Mouse (Mus musculus) urinary bladder, adult 2 months (tissue): ENCODE data around the gene Fbxo30. TPM values are rescaled to one million over a fixed set of nuclear protein-coding genes. Genes with fewer than 3 reads are reported as not detected.
A peak's percentile ranks its signal among the peaks of the same experiment; 100 is the strongest.
"Not testable (repeated sequence)": the region's sequence is repeated elsewhere in the genome, so short reads cannot be mapped to it uniquely, and the experiment has no call there.

ENCODE experiments used
- DNase-seq: peaks from one replicate; pipeline ENCODE4 v3.0.0; 2022; ENCODE audit warnings: low spot score
- polyA plus RNA-seq: library from polyadenylated mRNA; depleted of rRNA; stranded (reverse); fragments of >200 nt; gene quantifications from 2 replicates; pipeline ENCODE4 v1.2.3, GENCODE M21; 2012; rRNA removed

Fbxo30 gene
- polyA plus RNA-seq = 24.7 and 33.3 TPM in 2 replicates

DNA sequence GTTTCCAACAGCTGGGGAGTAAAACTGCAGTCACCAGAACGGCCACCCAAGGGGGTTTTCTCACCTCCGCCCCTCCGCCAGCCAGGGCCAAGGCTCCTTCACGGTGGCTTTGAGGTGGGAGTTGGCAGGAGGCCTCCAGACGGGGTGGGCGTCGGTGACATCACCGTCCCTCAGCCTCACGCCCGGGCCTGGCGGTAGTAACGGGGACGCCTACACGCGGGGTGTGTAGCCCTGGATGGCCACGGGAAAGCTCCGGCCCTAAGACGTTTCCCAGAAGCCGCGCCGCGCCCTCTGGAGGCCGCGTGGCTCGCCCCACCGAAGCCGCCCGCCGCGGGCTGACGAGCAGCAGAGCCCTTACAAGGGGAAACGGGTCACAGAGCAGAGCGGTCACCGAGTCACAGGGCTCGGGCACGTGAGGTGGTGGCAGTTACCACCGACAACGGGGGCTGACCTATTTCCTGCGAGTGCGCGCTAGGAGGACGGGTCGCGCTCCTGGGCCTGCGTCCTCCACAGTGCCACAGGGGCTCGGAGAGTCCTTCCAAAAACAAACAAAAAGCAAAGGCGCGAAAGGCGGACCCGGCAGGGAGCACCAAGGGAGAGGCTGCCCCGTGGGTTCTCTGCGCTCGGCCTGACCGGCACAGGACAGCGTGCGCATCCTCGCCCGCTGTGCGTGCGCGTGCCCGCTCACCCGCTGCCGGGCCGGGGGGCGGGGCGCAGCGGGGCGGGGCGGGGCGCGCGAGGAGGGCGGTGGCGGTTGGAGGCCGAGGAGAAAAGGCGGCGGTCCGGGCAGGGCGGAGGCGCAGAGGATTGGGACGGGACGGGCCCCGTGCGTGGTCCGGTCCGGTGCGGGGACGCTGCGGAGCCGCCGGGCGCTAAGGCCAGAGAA, at the start of gene Fbxo30:
Gene Fbxo30 (plus strand): TSS at position 753 of the 886 bp plus-strand sequence.
- peak; percentile 95 for DNase-seq

DNA sequence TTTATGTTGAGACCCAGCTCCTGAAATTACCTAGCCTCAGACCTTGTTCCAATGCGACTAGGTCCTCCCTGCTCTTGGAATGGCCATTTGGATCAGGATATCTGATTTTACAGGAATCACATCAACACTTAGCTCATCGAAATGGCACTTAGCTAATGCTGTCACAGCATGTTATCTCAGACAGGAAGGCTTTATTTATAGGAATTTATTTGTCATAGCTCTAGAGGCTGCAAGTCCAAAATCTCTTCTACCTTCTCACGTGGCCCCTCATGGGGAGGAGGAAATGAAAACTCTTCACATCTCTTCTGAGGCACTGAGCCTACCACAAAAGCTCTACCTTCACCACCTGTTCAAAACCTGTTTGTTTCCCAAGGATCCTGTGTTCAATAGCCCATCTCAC, 47.9 kb upstream of the Fbxo30 start:
- no peak for DNase-seq

DNA sequence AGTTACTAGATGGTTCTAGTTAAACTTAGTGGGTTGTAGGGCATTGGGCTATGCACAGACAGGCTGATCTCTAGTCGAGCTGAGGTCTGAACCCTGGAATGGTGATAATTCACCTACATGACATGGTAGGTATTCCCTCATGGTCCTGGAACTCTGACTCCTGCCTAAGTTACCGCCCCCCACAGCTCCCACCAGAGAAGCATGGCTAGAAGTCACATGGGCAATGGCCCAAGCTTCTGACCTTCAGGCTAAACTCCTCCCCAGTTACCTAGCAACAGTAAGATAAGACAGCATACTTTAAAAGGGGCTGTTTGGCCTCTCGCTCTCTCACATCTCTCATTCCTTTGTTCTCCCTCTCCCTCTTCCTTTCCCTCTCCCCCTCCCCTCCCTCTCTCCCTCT, 38.1 kb upstream of the Fbxo30 start:
- DNase-seq = not testable (repeated sequence)

DNA sequence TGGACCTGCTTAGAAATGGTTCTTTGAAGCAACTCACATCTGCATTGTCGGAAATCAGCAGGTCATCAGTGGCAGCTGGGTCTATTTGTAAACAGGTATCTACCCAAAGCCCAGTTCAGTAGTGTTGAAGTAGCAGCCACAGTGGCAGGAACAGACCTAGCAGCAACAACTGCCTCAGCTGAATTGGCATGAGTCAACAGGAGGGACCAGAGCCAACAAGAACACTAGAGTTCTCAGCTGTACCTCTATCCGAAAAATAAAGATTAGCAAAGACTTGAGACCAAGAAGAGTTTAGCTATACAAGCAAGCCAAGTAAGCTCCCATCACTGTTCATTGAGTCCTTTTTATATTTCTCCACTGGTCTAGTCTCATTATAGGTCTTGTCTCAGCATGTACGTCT, 32.9 kb upstream of the Fbxo30 start:
- no peak for DNase-seq

DNA sequence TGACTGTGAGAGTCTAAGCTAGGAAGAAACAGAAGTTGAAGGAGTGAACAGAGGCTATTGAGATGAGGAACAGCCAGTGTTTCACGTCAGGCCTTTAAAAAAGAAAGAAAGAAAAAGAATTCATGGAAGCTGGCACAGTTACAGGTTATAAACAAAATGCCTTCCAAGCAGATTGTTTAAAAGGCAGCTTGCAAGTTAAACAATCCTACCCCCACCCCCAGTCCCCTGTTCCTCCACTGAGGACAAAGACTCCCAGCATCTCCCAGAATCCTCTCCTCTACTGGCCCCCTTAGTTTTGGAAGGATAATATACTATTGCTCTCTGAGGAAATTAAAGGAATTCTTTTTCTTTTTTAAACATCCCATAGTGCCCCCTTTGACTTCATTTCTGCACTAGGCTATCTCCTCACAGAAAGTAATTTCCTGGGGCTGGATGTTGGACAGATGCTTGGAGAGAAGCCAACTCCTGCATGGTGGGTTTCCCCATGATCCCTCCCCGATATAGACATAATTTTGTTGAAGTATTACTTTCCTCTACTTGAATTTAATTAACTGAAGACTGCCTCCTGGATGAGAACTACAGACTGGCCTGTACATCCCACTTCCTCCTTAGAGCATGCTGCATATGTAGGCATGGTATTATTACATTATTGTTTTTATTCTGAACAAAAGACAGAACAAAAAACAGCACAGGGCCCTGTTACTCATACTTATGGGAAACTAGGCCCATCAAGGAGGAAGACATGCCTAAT, 30.7 kb upstream of the Fbxo30 start:
- no peak for DNase-seq

DNA sequence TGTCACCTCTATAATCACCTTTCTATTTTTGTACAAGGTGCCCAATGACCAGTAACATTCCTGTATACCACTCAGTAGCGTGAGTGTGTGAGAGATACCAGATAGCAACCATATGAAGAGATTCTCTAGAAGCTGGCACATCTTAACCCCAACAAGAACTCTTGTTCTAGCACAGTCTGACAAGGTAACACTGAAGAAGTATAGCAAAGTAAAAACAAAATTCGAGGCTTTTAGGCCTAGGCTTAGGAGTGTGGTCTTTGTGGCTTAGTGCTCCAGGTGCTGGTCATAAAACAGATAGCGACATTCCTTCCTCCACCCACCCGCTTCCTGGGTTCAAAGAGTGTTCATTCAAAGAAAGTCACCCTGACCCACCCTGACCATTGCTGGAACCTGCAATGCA, 27.5 kb upstream of the Fbxo30 start:
- not testable (repeated sequence) for DNase-seq

DNA sequence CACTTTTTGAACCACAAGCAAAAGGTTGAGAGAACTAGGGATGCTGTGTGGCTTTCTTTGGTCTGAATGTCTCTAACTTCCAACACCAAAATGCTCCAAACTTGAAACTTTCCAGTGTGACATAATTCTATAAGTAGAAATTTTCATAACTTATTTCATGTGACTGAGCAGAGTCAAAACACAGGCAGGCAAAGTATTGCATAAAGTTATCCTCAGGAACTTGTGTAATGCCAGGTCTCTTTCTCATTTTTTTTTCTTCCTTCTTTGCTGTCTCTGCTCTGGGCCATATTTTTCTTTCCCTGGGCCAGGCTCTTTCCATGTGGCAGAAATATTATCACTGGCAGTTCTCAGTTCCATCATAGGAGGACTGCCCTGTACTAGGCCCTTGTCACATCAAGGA, 21.0 kb upstream of the Fbxo30 start:
- DNase-seq = no peak

DNA sequence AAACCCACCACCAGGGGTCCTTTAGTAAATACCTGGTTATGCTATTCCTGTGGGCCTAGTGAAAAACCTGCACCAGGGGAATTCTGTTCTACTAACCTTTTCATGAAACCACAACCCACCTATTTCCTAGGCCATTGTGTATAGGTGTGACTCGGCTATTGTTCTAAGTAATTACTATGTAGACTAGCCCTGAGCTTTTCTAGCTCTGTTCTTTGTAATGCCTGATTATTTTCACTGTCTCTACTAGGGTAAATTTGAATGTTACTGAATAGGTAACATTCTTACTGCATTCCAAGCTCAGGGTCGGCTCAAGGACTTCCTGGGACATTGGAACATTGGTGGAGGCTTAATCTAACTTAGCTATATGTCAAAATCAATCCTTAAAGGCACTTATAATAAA, 18.8 kb upstream of the Fbxo30 start:
- not testable (repeated sequence) for DNase-seq

DNA sequence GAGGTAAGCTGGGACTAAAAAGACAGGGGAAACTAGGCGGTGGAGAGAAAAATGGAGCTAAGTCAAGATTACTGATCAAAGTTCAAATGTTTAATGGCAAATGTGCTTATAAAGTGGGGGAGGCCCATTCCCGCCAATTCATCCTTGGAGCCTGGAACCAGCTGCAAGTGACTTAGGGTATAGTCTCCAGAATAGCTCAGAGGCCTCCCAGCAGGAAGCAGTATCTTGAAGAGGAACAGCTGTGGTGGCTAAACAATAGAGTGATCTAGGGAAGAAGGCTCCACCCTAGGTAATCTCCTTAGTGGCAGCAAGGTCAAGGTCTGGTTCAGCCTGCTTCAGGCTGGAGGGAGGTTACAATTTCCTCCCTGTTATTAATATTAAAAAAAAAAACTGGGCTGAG, 17.3 kb upstream of the Fbxo30 start:
- DNase-seq = not testable (repeated sequence)

DNA sequence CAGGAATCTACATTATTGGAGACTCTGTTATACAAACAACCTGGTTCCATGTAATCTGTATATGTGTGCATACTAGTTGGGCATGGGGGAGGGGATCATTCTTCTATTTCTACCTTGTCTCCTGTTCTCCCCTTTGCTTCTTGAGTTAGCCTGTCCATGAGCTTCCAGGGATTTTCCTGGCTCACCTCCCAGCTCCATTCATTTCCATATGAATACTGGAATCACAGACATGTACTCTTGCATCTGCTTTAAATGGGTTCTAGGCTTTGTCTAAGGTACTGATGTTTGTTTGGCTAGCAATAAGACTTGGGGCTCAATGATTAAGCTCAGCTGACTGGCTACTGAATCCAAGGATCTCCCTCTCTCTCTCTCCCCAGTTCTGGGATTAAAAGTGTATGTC, 12.0 kb upstream of the Fbxo30 start:
- no peak for DNase-seq

DNA sequence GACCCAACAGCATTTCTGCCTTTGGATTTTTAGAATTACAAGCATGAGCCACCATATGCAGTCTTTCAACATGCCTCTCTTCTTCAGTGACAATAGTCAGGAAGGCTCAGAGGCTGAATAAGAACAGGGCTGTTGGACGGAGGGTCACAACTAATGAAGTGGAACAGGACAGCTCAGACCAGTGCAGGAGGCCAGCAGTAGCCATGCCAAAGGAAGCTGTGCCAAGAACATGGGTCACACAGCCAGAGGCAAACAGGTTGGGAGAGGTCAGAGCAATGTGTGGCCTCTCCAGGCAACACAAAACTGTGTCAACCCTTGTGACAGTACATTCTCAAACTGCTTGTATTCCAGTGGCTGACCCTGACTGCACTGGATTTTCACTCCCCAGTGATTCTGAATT, 6.7 kb upstream of the Fbxo30 start:
- no peak for DNase-seq

DNA sequence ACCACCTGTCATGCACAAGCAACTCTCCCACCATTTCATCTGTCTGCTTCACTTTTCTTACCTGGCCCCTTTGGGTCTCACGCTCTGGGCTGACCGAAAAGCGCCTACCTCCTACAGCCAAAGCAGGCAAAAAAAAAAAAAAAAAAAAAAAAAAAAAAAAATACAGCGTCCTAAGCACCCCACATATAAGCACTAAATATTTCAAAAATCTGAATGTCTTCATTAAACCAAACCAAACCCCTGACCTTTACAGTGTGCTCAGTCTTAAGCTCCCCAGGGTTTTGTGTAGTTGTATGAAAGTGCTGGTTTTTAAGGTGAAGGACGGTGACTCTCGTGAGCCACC, 924 bp upstream of the Fbxo30 start:
- DNase-seq = no peak

DNA sequence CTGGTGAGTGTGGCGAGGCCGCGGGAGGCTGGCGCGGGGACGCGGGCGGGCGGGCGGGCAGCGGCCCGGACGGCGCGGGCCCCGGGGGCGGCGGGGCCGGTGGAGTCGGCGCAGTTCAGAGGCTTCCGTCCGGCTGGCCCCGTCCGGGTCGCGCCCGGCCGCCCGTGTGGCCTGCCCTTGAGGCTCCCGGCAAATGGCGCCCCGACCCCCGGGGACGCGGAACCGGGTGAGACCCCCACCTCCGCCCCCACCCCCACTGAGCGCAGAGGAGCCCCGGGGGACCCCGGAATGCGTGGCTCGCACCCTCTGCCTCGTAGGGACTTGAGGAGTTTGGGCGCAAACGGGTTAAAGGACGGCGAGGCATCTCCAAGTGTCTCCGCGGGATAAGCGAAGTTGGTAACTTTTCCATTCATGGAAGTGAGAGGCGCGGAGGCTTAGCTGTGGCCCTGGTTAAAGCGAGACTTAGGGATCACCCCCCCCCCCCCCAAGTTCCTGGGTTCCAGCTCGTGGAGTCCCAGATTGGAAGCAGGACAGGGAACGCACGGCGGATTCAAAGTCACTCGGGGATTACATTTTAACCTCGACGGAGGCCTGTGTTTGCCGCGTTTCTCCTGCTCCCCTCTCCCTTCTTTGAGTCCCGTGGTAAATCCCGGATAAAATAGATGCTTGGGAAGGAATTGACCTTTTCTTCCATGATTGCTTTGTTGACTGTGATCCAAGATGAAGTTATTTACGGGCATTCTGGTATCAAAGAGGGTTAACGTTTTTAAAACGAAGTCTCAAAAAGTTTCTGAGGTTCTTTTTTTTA, 572 bp downstream of the Fbxo30 start:
- DNase-seq = peak; percentile 39

DNA sequence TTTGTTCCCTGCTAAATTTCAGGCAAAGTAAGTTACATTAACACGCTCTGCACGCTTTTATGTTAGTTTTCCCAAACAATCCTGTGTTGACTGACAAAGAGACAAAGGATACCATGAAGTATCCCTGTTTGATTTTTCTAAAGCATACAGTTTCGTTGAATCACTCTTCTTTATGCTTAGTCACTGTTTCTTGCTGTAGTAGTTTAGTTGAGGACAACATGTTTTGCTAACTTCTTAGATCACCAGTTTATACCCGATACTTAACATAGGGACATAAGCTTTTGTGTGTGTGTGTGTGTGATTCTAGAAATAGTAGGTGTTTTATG, 1.1 kb downstream of the Fbxo30 start:
- no peak for DNase-seq

DNA sequence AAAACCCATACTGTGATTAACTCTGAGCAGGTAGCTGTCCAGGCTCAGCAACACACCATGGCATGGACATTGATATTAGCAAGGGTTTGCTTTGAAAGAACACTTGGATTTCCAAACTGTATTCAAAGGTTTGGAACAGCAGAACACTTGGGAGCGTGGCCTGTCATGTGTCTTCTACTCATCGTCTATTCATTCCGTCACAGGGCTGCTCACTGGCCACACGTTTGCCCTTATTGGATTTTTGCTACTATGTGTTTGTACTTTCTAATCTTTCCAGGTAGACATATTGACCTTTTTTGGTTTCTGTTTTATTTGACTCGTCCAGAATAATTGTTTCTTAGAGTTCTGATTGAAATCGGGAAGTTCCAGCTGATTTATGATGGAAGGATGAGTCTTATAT, 17.3 kb downstream of the Fbxo30 start:
- no peak for DNase-seq

DNA sequence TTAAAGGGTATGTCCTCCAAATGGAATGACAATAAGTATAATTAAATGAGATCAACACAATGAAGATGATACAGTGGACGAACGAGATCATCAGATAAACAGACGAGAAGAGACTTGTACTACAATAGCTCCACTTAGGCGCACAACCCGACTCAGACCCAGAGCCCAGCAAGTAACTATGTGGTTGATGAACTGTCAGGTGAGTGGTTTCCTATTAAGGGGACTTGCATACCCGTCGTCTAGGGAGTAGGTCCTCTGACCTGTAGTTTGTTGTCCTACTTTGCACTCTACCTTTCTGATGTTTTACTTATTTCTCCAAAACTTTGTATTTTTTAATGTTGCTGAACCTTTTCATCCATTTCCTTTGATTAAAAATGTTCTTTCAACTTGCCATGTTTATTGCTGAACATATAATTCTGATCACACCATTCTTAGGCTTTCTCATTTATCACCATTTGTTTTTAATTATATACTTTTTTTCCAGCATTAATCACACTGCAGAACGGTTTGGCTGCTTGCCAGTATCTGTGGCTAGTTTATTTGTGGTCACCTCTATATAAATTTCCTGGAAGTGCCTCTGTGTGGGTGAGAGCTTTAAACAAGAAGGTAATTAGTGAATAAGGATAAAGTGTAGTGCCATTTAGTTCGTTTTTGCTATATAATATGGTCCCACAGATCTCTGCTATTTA, 24.4 kb downstream of the Fbxo30 start:
- no peak for DNase-seq

DNA sequence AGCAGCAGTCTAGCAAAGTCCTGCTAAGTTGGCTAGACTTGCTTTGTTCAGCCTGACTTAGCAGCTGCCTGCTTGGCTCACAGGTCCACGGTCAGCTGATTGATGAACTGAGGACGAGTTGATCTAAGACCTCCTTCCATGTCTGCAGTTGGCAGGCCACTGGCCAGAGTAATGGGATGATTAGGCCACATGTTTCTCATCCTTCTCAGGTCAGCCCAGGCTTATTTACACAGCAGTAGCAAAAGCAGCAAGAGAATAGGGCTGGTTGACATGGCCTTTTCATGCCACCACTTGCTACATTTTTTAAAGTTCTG, 24.9 kb downstream of the Fbxo30 start:
- no peak for DNase-seq

DNA sequence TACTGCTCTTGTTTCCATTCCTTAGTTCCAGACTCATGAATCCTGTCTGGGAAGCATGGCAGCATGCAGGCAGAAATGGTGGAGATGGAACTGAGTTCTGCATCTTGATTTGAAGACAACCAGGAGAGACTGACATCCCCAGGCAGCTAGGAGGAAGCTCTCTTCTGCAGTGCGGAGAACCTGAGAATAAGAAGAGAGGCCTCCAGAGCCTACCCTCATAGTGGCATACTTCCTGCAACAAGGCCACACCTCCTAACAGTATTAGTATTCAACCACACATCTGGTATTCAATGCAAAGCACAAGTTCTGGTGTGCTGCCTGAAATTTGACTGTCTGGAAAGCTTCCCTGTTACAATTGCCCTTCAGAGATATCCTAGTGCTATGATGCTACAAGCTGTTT, 28.7 kb downstream of the Fbxo30 start:
- DNase-seq = no peak

DNA sequence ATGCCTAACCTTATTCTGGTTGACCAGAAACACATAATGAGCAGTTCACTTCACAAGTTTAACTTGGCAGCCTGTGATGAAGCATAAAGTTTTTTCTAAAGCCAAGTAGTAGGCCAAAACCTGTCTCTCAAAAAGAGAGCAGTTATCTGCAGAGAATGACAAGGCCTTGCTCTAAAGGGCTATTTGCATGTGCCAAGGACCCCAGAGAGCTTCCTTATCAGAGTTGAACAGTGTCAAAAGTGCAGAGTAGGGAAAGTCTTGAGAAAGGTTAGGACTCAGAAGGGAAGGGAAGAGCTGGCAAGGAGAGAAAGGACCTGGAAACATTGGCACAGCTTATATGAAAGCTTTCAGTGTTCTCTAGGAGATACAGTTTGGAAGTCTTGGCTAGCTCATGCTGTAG, 29.4 kb downstream of the Fbxo30 start:
- no peak for DNase-seq

DNA sequence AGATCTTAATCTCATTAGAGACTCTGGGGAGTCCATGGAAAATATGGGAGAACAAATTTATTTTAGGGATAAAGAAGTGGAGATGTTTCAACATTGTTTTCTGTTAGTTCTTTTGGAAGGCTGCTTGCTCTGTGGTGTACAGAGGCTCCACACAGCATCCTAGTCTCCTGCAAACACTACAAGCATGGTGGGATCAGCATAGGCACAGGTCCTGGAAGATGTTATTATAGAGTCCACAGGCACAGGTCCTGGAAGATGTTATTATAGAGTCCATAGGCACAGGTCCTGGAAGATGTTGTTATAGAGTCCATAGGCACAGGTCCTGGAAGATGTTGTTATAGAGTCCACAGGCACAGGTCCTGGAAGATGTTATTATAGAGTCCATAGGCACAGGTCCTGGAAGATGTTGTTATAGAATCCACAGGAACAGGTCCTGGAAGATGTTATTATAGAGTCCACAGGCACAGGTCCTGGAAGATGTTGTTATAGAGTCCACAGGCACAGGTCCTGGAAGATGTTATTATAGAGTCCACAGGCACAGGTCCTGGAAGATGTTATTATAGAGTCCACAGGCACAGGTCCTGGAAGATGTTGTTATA, 36.8 kb downstream of the Fbxo30 start:
- DNase-seq = not testable (repeated sequence)

DNA sequence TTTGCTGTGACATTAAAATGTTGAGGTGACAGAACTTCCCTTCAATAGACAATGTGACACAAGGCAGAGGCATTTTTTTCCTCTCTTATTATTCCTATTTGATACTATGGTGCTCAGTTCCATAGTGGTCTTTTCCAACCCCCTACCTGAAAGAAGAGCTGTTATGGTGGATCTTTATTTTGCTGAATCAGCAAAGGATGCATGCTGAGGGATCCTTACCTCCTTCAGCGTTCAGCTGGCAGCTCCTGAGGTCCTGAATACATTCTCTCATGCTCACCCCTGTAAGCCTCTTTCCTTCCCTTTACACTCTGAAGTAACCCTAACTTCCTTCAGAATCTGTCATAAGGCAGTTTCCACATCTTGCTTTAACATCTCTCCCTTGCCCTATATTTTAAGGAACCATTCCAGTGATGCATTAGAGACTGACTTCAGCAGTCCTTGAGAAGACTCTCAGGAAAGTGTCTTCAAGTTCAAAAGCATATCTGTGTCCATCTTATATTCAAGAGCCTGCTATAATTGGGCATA, 38.4 kb downstream of the Fbxo30 start:
- DNase-seq = no peak
